Mouse (Mus musculus) MN1 (cell line): ENCODE data around the gene Fbxl17.

Experiments used
- DNase-seq: peaks from one replicate; pipeline ENCODE4 v3.0.0-alpha.2; 2016; ENCODE audit warnings: low spot score

The Fbxl17 gene

DNA sequence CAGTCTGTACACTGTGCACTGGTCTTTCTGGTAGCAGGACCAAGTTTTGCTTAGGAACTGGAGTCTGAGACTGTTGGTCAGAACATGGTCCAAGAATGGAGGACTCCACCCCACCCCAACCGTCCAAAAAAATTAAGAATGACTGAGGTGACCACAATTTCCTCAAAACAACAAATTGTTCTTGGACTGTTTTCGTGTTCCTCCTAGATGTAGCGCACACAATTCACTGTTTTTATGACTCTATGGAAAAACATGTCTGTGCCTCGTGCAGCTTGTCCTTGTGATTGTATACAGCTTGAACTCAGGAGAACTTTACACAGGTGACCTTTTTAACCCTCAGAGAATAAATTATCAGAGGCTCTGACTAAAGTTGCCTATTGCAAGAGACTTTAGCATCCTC, 220.7 kb downstream of the Fbxl17 start:
- DNase-seq: no peak

GRCm38 (mm10) chr17:63273353-63273752, 226.5 kb downstream of the Fbxl17 start:
- DNase-seq: no peak

- no peak for DNase-seq
These were observed 226.9 kb downstream of the Fbxl17 start for GRCm38 (mm10) chr17:63272914-63273313.

- no peak for DNase-seq
These were observed 228.8 kb downstream of the Fbxl17 start for GRCm38 (mm10) chr17:63271000-63271399.

GRCm38 (mm10) chr17:63270513-63270912, 229.3 kb downstream of the Fbxl17 start:
- no peak for DNase-seq

DNA sequence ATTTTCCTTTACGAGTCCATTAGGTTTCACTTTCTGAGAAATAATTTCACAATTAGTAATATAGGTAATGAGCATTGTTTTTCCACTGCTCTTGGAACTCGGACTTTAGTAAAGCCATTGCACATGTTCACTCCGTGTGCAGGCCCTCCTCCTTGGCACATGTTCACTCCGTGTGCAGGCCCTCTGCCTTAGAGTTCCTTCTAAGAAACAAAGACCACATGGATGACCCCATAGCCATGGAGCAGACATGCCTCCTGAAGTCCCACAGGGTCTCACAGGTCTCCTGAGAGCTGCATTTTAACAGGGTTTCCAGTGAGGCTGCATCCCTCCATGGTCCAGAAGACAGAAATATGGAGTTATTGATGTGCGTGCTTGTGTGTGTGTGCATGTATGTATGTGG, 237.1 kb downstream of the Fbxl17 start:
- no peak for DNase-seq

- DNase-seq: no peak
These were observed 238.2 kb downstream of the Fbxl17 start for GRCm38 (mm10) chr17:63261508-63262141.

GRCm38 (mm10) chr17:63259091-63259490, 240.7 kb downstream of the Fbxl17 start:
- DNase-seq: no peak

DNA sequence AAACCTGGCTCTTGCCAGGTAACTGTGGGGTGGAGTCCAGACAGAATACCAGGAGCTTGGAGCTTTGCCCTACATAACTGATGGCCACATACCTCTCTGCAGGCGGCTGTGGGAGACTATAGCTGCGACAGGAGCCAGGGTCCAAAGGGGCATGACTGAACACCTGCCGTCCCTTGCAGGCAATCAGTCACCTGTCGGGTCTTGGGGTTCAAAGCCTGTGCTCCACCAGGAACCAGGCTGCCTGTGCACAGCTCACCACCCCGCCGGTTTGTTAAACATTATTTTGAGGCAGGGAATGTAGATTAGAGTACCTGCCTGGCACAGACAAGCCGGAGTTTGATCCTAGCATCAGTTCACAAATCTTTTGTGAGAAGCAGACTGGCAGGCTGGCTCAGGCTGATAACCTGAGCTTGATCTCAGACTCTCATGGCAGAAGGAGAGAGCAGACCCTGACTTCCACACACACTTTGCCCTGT, 253.6 kb downstream of the Fbxl17 start:
- DNase-seq: no peak

DNA sequence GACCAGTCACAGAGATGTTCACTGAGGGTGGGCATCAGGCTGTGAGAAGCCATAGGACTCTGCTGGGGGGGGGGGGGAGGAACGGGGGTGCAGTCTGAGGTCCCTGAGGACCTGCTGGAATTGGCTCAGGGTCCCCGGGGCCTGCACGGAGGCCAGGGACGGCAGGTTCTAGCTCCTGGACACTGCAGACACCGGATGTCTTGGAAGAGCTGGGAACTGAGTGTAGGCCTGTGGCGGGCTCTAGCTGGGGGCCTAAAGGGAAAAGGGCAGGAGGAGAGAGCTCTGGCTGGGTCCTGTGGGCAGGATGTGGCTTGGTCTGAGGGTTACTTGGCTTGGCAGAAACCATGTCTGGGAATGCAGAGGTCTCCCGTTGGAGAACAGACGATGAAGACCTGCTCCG, 254.3 kb downstream of the Fbxl17 start:
- no peak for DNase-seq

DNA sequence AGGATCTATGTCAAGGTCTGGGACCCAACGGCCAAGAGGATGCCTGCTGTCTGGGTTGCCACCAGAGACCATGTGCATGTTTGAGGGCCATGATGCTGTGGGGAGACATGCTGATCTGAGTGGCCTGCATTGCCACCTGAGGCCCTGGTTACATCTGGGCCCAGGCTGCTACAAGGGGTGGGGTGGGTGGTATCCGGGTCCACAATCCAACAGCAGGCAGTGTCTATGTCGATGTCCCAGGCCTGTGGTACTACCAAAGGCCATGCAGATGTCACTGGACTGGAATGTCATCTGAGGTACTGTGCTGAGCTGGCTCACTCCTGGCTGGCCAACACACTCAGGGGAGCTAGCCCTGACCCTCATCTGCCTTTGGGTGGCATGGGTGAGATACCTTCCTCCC, 257.1 kb downstream of the Fbxl17 start:
- no peak for DNase-seq

- no peak for DNase-seq
These were observed 259.1 kb downstream of the Fbxl17 start for GRCm38 (mm10) chr17:63240731-63241106.

- no peak for DNase-seq
These were observed 259.6 kb downstream of the Fbxl17 start for GRCm38 (mm10) chr17:63240021-63240730.

DNA sequence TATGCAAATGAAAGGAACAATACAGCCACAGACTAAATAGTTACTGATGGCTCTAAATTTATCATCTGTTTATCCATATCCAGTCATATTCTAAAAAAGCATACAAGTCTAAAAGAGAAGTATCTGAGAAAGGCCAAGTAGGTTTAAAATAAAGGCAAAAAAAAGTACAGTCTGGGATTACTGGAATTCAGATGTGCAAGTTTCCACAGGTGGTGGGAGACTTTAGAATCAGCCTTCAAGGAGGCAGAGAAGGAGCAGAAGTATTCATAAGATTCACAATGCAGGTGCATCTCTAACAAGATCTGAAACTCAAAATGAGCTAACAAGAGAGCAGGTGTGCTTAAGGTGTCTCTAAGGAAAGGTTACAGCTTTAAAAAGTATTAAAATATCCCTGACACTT, 263.0 kb downstream of the Fbxl17 start:
- no peak for DNase-seq

GRCm38 (mm10) chr17:63236221-63236620, 263.6 kb downstream of the Fbxl17 start:
- DNase-seq: no peak

DNA sequence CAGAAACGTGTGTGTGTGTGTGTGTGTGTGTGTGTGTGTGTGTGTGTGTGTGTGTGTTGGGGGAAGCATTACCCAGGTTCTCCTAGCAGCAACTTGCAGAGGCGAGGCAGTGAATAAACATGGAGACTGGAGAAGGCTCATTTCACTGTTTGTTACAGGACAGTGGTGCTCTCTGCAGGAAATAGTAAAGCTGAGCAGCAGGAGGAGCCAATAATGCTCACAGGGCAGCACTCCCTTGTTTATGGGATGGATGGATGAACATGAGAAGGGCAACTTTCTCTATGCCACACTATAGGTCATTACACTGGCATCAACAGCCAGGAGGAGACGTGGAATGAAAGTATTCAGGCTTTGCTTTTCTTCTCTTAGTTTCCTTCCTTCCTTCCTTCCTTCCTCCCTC, 264.0 kb downstream of the Fbxl17 start:
- no peak for DNase-seq

DNA sequence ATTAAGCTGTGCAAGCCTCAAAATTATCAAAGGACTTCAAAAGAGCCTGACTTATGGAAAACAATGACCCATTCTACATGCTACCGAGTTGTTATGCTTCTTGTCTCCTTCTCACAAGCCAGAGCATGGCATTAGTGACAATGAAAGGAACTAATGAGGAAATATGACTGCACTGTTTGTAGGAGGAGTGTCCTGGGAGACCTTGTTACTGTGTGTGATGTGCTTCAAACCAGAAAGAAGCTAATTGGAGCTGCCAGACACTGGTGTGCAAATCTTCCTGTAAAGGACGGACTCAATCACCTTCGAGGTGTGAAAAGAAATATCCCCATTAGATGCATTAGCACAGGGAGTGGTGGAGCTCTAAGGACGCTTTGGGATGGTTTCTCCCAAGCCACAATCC, 270.7 kb downstream of the Fbxl17 start:
- peak; percentile 36 for DNase-seq

GRCm38 (mm10) chr17:63226380-63226779, 273.4 kb downstream of the Fbxl17 start:
- DNase-seq: no peak

- DNase-seq: no peak
These were observed 273.9 kb downstream of the Fbxl17 start for GRCm38 (mm10) chr17:63225959-63226358.

- no peak for DNase-seq
These were observed 276.1 kb downstream of the Fbxl17 start for GRCm38 (mm10) chr17:63223675-63224074.

- no peak for DNase-seq
These were observed 278.2 kb downstream of the Fbxl17 start for GRCm38 (mm10) chr17:63221632-63222031.

DNA sequence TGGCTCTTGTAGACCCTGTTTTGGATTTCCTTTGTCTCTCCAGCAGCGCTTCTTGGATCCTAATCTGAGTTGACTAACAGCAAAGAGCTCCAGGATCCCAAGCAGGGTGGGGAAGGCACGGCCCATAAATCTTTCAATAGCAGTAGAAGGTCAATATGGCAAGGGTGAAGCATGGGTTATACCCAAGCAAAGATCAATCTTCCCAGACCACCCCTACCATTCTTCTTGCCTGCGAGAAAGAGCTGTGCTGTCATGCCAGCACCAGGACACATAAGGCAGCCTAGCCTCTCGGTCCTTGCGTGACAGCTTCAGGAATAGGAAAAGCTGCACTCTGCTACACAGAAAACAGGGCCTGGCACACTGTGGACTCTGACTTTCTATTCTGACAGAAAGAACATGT, 279.0 kb downstream of the Fbxl17 start:
- no peak for DNase-seq

- no peak for DNase-seq
These were observed 282.8 kb downstream of the Fbxl17 start for GRCm38 (mm10) chr17:63217016-63217415.

- no peak for DNase-seq
These were observed 287.8 kb downstream of the Fbxl17 start for GRCm38 (mm10) chr17:63212018-63212417.
